Mouse (Mus musculus) ES-Bruce4 (cell line): ENCODE data around the gene Slc5a4b.

Source experiments
- CTCF ChIP-seq: IDR thresholded peaks from one replicate; pipeline ENCODE4 v1.8.1; 2011; ENCODE audit warnings: low read depth, low read length
- EP300 ChIP-seq: IDR thresholded peaks from 2 replicates; pipeline ENCODE4 v1.6.1; 2011; ENCODE audit warnings: low read depth, low read length; ENCODE audit not compliant: insufficient read depth
- POLR2A ChIP-seq: IDR thresholded peaks from one replicate; pipeline ENCODE4 v1.8.1; 2011; ENCODE audit warnings: low read length; ENCODE audit not compliant: insufficient read depth

DNA sequence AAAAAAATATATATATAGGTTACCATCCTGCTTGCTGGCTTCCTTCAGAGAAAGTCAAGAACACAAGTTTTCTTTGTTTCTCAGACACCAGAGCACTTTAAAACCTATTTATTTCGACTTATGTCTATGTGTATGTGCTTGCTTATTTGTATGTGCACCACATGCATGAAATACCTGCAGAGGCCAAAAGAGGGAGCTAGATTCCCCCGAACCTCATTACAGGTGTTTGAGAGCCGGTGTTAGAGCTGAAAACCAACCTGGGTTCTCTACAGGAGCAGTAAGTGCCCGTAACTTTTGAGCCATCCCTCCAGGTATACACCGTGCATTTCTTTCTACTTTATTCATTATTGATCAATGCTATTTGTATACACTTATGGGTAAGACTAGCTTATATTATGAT, 48.3 kb downstream of the Slc5a4b start:
- TF ChIP-seq CTCF (no peak), POLR2A (no peak), EP300 (no peak)
